Mouse (Mus musculus) liver, embryonic 13.5 days (tissue): ENCODE measurements around the gene Tpcn2. TPM values are rescaled to one million over a fixed set of nuclear protein-coding genes. Genes with fewer than 3 reads are reported as not detected.

ENCODE experiments used
- ATAC-seq: fragments of 200-750 bp; cut with Nextera tagmentation; 2 replicates; pipeline ENCODE4 v1.8.0; 2017; ENCODE audit warnings: low read depth, mild to moderate bottlenecking, moderate number of reproducible peaks, moderate library complexity
- DNase-seq: peaks from one replicate; pipeline ENCODE4 v3.0.0; 2022
- H3K27ac ChIP-seq: fragments of 300-500 bp; sonication (generic); 2 replicates; pipeline ENCODE4 v1.5.1; 2015; ENCODE audit warnings: moderate library complexity, mild to moderate bottlenecking, inconsistent platforms
- H3K27me3 ChIP-seq: fragments of 300-500 bp; sonication (generic); 2 replicates; pipeline ENCODE4 v1.6.1; 2015; ENCODE audit warnings: mild to moderate bottlenecking, inconsistent platforms
- H3K36me3 ChIP-seq: fragments of 300-500 bp; sonication (generic); 2 replicates; pipeline ENCODE4 v1.6.1; 2015; ENCODE audit warnings: mild to moderate bottlenecking, inconsistent platforms
- H3K4me1 ChIP-seq: fragments of 300-500 bp; sonication (generic); replicated peaks from 2 replicates; pipeline ENCODE4 v1.6.1; 2015; ENCODE audit warnings: inconsistent platforms
- H3K4me2 ChIP-seq: fragments of 300-500 bp; sonication (generic); 2 replicates; pipeline ENCODE4 v1.6.1; 2015; ENCODE audit warnings: inconsistent platforms, mild to moderate bottlenecking, moderate library complexity
- H3K4me3 ChIP-seq: fragments of 300-500 bp; sonication (generic); replicated peaks from 2 replicates; pipeline ENCODE4 v1.5.1; 2015; ENCODE audit warnings: mild to moderate bottlenecking, inconsistent platforms
- H3K9ac ChIP-seq: fragments of 300-500 bp; sonication (generic); 2 replicates; pipeline ENCODE4 v1.6.1; 2015; ENCODE audit warnings: mild to moderate bottlenecking, inconsistent platforms
- H3K9me3 ChIP-seq: fragments of 300-500 bp; sonication (generic); replicated peaks from 2 replicates; pipeline ENCODE4 v1.6.1; 2016; ENCODE audit warnings: inconsistent platforms
- WGBS: fragments of 180-500 bp; shearing (Covaris S2); methylation state at CpG from one replicate; pipeline ENCODE4 v1.1.7; 2015; ENCODE audit not compliant: insufficient replicate concordance; 5-methylcytosine and 5-hydroxymethylcytosine counted together
- polyA plus RNA-seq: library from polyadenylated mRNA; unstranded; fragments of >200 nt; fragmentation: Nextera tagmentation; extraction: Ambion mirVana; gene quantifications from 2 replicates; pipeline ENCODE4 v1.2.1, GENCODE M21; 2015

Tpcn2 gene
- 1.9 and 2.3 TPM in 2 replicates for polyA plus RNA-seq

- DNase-seq (peak; percentile 87), ATAC-seq (peak; percentile 86)
- Histone ChIP-seq H3K27ac (no peak within 1 kb of the TSS), H3K4me3 (peak within 1 kb of the TSS; percentile 64), H3K4me2 (peak within 1 kb of the TSS; percentile 74), H3K27me3 (no peaks in the 10 kb centered on the region), H3K36me3 (peaks cover 12% of the 10 kb centered on the region; the same call in 1 of the 2 replicates), H3K9me3 (no peaks in the 10 kb centered on the region), H3K9ac (peak within 1 kb of the TSS; percentile 69), H3K4me1 (peaks cover 29% of the 10 kb centered on the region)
- WGBS: under 1% methylated on average over 18 of the region's 18 CpGs
Observed at GRCm38 (mm10) chr7:145283487-145284187, at the start of gene Tpcn2. Gene Tpcn2 (minus strand): TSS chr7:145284011.

GRCm38 (mm10) chr7:145332376-145333041, 48.7 kb upstream of the Tpcn2 start:
- H3K9me3 ChIP-seq: no peaks in the 10 kb centered on the region
- H3K27ac ChIP-seq: no peak overlapping the region
- no peak overlapping the region for H3K9ac ChIP-seq
- ATAC-seq (no peak), DNase-seq (no peak)
- H3K36me3 ChIP-seq: no peaks in the 10 kb centered on the region
- H3K4me1 ChIP-seq: no peaks in the 10 kb centered on the region
- no peak overlapping the region for H3K4me2 ChIP-seq
- H3K4me3 ChIP-seq: no peak overlapping the region
- H3K27me3 ChIP-seq: no peaks in the 10 kb centered on the region
- 48% methylated on average over 1 of the region's 1 CpGs for whole genome bisulfite sequencing

GRCm38 (mm10) chr7:145330641-145331040, 46.8 kb upstream of the Tpcn2 start:
- H3K4me2 ChIP-seq: no peak overlapping the region
- H3K9ac ChIP-seq: no peak overlapping the region
- no peaks in the 10 kb centered on the region for H3K27me3 ChIP-seq
- ATAC-seq (no peak), DNase-seq (no peak)
- peaks cover 3% of the 10 kb centered on the region; the same call in 1 of the 2 replicates for H3K4me1 ChIP-seq
- no peak overlapping the region for H3K27ac ChIP-seq
- 64% methylated on average over 2 of the region's 2 CpGs for WGBS
- no peaks in the 10 kb centered on the region for H3K36me3 ChIP-seq
- H3K4me3 ChIP-seq: no peak overlapping the region
- no peaks in the 10 kb centered on the region for H3K9me3 ChIP-seq

- H3K4me3 ChIP-seq: no peak overlapping the region
- H3K4me2 ChIP-seq: no peak overlapping the region
- H3K27me3 ChIP-seq: no peaks in the 10 kb centered on the region
- ATAC-seq: no peak
- H3K9me3 ChIP-seq: no peaks in the 10 kb centered on the region
- H3K27ac ChIP-seq: no peak overlapping the region
- no peak for DNase-seq
- peaks cover 5% of the 10 kb centered on the region; the same call in 1 of the 2 replicates for H3K4me1 ChIP-seq
- no peaks in the 10 kb centered on the region for H3K36me3 ChIP-seq
- H3K9ac ChIP-seq: no peak overlapping the region
- WGBS: 53% methylated on average over 2 of the region's 2 CpGs
Observed at GRCm38 (mm10) chr7:145329982-145330381, 46.2 kb upstream of the Tpcn2 start.

- 21% methylated on average over 2 of the region's 2 CpGs for WGBS
Observed at GRCm38 (mm10) chr7:145325697-145326096, 41.9 kb upstream of the Tpcn2 start.

GRCm38 (mm10) chr7:145323607-145324006, 39.8 kb upstream of the Tpcn2 start:
- Histone ChIP-seq H3K9ac (no peak overlapping the region), H3K9me3 (no peaks in the 10 kb centered on the region), H3K36me3 (no peaks in the 10 kb centered on the region), H3K27ac (no peak overlapping the region), H3K27me3 (no peaks in the 10 kb centered on the region), H3K4me1 (peaks cover 5% of the 10 kb centered on the region; the same call in 1 of the 2 replicates), H3K4me3 (no peak overlapping the region), H3K4me2 (no peak overlapping the region)
- ATAC-seq: no peak
- WGBS: 29% methylated on average over 4 of the region's 4 CpGs
- no peak for DNase-seq

More at GRCm38 (mm10) chr7:145325697-145326096, 41.9 kb upstream of the Tpcn2 start:
- peak; percentile 59; the same call in 1 of the 2 replicates for ATAC-seq
- DNase-seq: no peak
- Histone ChIP-seq H3K27ac (no peak overlapping the region), H3K27me3 (no peaks in the 10 kb centered on the region), H3K36me3 (no peaks in the 10 kb centered on the region), H3K9ac (no peak overlapping the region), H3K4me1 (peaks cover 5% of the 10 kb centered on the region; the same call in 1 of the 2 replicates), H3K9me3 (no peaks in the 10 kb centered on the region), H3K4me3 (no peak overlapping the region), H3K4me2 (no peak overlapping the region)

GRCm38 (mm10) chr7:145319481-145319880, 35.7 kb upstream of the Tpcn2 start:
- Histone ChIP-seq H3K4me1 (no peaks in the 10 kb centered on the region), H3K27me3 (no peaks in the 10 kb centered on the region), H3K9ac (no peak overlapping the region), H3K9me3 (no peaks in the 10 kb centered on the region), H3K27ac (no peak overlapping the region), H3K36me3 (no peaks in the 10 kb centered on the region), H3K4me2 (no peak overlapping the region), H3K4me3 (no peak overlapping the region)
- ATAC-seq (no peak), DNase-seq (no peak)
- 42% methylated on average over 3 of the region's 3 CpGs for WGBS

GRCm38 (mm10) chr7:145317522-145317921, 33.7 kb upstream of the Tpcn2 start:
- Histone ChIP-seq H3K27me3 (no peaks in the 10 kb centered on the region), H3K4me3 (no peak overlapping the region), H3K4me2 (no peak overlapping the region), H3K9me3 (no peaks in the 10 kb centered on the region), H3K27ac (no peak overlapping the region), H3K4me1 (no peaks in the 10 kb centered on the region), H3K9ac (no peak overlapping the region), H3K36me3 (no peaks in the 10 kb centered on the region)
- DNase-seq (no peak), ATAC-seq (no peak)
- 60% methylated on average over 4 of the region's 4 CpGs for WGBS

GRCm38 (mm10) chr7:145314785-145315411, 31.1 kb upstream of the Tpcn2 start, which contains the start of gene Mrgprd:
Gene Mrgprd (plus strand): TSS chr7:145314835.
- WGBS: 76% methylated on average over 6 of the region's 6 CpGs
- Histone ChIP-seq H3K4me2 (no peak within 1 kb of the TSS), H3K36me3 (no peaks in the 10 kb centered on the region), H3K4me3 (no peak within 1 kb of the TSS), H3K9me3 (no peaks in the 10 kb centered on the region), H3K4me1 (no peaks in the 10 kb centered on the region), H3K9ac (no peak within 1 kb of the TSS), H3K27me3 (0 out of 2 replicates have a peak, but pooled peaks cover 5% of the 10 kb centered on the region), H3K27ac (no peak within 1 kb of the TSS)
- DNase-seq (no peak), ATAC-seq (no peak)

- Histone ChIP-seq H3K36me3 (no peaks in the 10 kb centered on the region), H3K9me3 (no peaks in the 10 kb centered on the region), H3K27ac (no peak overlapping the region), H3K9ac (no peak overlapping the region), H3K4me1 (no peaks in the 10 kb centered on the region), H3K4me3 (no peak overlapping the region), H3K4me2 (no peak overlapping the region), H3K27me3 (0 out of 2 replicates have a peak, but pooled peaks cover 5% of the 10 kb centered on the region)
- 66% methylated on average over 3 of the region's 3 CpGs for WGBS
- no peak for ATAC-seq
- no peak for DNase-seq
Observed at GRCm38 (mm10) chr7:145312137-145312536, 28.3 kb upstream of the Tpcn2 start.

- no peak for DNase-seq
- Histone ChIP-seq H3K9ac (no peak overlapping the region), H3K27ac (no peak overlapping the region), H3K36me3 (no peaks in the 10 kb centered on the region), H3K4me2 (no peak overlapping the region), H3K4me1 (no peaks in the 10 kb centered on the region), H3K27me3 (0 out of 2 replicates have a peak, but pooled peaks cover 5% of the 10 kb centered on the region), H3K9me3 (no peaks in the 10 kb centered on the region), H3K4me3 (no peak overlapping the region)
- ATAC-seq: no peak
- 26% methylated on average over 5 of the region's 5 CpGs for WGBS
Observed at GRCm38 (mm10) chr7:145310526-145310925, 26.7 kb upstream of the Tpcn2 start.
